Mouse (Mus musculus): Measurements from ENCODE around the gene Mndal. TPM values are rescaled to one million over a fixed set of nuclear protein-coding genes. Genes with fewer than 3 reads are reported as not detected.
"Not testable (repeated sequence)": the region's sequence is repeated elsewhere in the genome, so short reads cannot be mapped to it uniquely, and the experiment has no call there.

Gene Mndal
- 10 to 100 TPM; 20.4 to 21.3 TPM for total RNA-seq (2021)
- long read RNA-seq, partial matches to known transcripts: 1 of 7 reads
- long read RNA-seq, other reads (novel, unspliced or antisense): 5 of 7 reads

GRCm38 (mm10) chr1:173941924-173942779 lies at the start of gene Mndal, which contains the start of gene Ifi203:
TSS of gene Mndal (minus strand) at chr1:173942491.
TSS of gene Ifi203 (minus strand) at chr1:173942672.
- DNase-seq (ENCODE audit: low spot score in 2 of 2): not testable (repeated sequence)

- not testable (repeated sequence) for DNase-seq (ENCODE audit: low spot score in 2 of 2)
Observed at GRCm38 (mm10) chr1:173982694-173983305, 40.5 kb upstream of the Mndal start, which contains the start of gene Ifi202b. TSS of gene Ifi202b (minus strand) at chr1:173982744.

GRCm38 (mm10) chr1:173981038-173981437 lies 38.7 kb upstream of the Mndal start:
- not testable (repeated sequence) for DNase-seq (ENCODE audit: low spot score in 2 of 2)

- DNase-seq (ENCODE audit: low spot score in 2 of 2): no peak
Observed at GRCm38 (mm10) chr1:173977622-173978021, 35.3 kb upstream of the Mndal start.

GRCm38 (mm10) chr1:173973111-173973510 lies 30.8 kb upstream of the Mndal start:
- no peak for DNase-seq (ENCODE audit: low spot score in 2 of 2)

- not testable (repeated sequence) for DNase-seq (ENCODE audit: low spot score in 2 of 2)
Observed at GRCm38 (mm10) chr1:173961491-173961890, 19.2 kb upstream of the Mndal start.

GRCm38 (mm10) chr1:173959998-173960397 lies 17.7 kb upstream of the Mndal start:
- DNase-seq (ENCODE audit: low spot score in 2 of 2): not testable (repeated sequence)

GRCm38 (mm10) chr1:173955839-173956527 lies 13.7 kb upstream of the Mndal start:
- not testable (repeated sequence) for DNase-seq (ENCODE audit: low spot score in 2 of 2)

- DNase-seq (ENCODE audit: low spot score in 2 of 2): no peak
Observed at GRCm38 (mm10) chr1:173955071-173955796, 12.9 kb upstream of the Mndal start.

- DNase-seq (ENCODE audit: low spot score in 2 of 2): no peak
Observed at GRCm38 (mm10) chr1:173953563-173953962, 11.3 kb upstream of the Mndal start.

GRCm38 (mm10) chr1:173949044-173949443 lies 6.8 kb upstream of the Mndal start:
- DNase-seq (ENCODE audit: low spot score in 2 of 2): not testable (repeated sequence)

- peak; percentile 44 to 54 for DNase-seq (ENCODE audit: low spot score in 2 of 2)
Observed at GRCm38 (mm10) chr1:173942780-173943066, 432 bp upstream of the Mndal start.

GRCm38 (mm10) chr1:173941522-173941921 lies 769 bp downstream of the Mndal start:
- not testable (repeated sequence) for DNase-seq (ENCODE audit: low spot score in 2 of 2)

GRCm38 (mm10) chr1:173919279-173919678 lies 23.0 kb downstream of the Mndal start:
- not testable (repeated sequence) for DNase-seq (ENCODE audit: low spot score in 2 of 2)

- no peak for DNase-seq (ENCODE audit: low spot score in 2 of 2)
Observed at GRCm38 (mm10) chr1:173914559-173914958, 27.7 kb downstream of the Mndal start.

GRCm38 (mm10) chr1:173913256-173913791 lies 29.0 kb downstream of the Mndal start:
- not testable (repeated sequence) for DNase-seq (ENCODE audit: low spot score in 2 of 2)

- DNase-seq (ENCODE audit: low spot score in 2 of 2): not testable (repeated sequence)
Observed at GRCm38 (mm10) chr1:173912548-173913255, 29.6 kb downstream of the Mndal start, which contains the start of gene Ifi211. TSS of gene Ifi211 (minus strand) at chr1:173913046.

GRCm38 (mm10) chr1:173911808-173912464 lies 30.4 kb downstream of the Mndal start:
- no peak for DNase-seq (ENCODE audit: low spot score in 2 of 2)

GRCm38 (mm10) chr1:173908390-173908789 lies 33.9 kb downstream of the Mndal start:
- DNase-seq (ENCODE audit: low spot score in 2 of 2): not testable (repeated sequence)

Measured in layer of hippocampus, postnatal 10 days (tissue).